Mouse (Mus musculus) heart, adult 10 weeks (tissue): ENCODE measurements around the gene Abca3. TPM values are rescaled to one million over a fixed set of nuclear protein-coding genes. Genes with fewer than 3 reads are reported as not detected.

ENCODE experiments used
- polyA plus RNA-seq: library from polyadenylated mRNA; stranded (reverse); fragments of 350-450 nt; fragmentation: Illumina TruSeq; extraction: RNeasy Lipid Tissue Mini Kit (QIAGEN cat#74804); gene quantifications from one replicate; pipeline ENCODE4 v1.2.3, GENCODE M21; 2014; ENCODE audit warnings: low read depth, low replicate concordance

The Abca3 gene
- polyA plus RNA-seq = 11.2 TPM

DNA sequence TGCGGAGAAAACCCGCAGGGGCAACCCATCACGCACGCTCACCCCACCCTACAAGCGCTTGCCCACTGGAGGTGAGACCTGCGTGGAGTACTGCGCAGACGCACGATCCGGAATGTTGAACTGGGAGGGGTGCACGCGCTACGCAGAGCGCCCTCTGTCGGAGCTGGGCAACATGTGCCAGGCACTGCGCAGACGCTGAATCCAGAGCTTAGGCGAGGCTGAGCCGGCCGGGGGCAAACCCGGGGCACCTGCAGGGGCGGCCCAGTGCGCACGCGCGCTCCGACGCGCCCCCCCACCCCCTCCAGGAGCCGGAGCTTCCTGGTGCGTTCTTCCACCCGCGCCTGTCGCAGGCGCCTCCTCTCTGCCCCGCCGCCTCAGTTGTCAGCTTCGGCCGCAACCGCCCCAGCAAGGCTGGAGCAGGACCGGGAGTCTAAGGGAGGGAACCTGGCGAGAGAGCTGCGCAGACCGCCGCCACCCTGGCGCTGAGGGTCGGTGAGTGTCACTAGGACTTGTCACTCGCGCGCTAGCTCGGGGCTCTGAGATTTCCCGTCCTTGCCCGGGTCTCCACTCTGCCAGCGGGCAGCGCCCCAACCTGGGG, at the start of gene Abca3:
Abca3 (plus strand) TSS at position 191 of the 598 bp plus-strand sequence.

DNA sequence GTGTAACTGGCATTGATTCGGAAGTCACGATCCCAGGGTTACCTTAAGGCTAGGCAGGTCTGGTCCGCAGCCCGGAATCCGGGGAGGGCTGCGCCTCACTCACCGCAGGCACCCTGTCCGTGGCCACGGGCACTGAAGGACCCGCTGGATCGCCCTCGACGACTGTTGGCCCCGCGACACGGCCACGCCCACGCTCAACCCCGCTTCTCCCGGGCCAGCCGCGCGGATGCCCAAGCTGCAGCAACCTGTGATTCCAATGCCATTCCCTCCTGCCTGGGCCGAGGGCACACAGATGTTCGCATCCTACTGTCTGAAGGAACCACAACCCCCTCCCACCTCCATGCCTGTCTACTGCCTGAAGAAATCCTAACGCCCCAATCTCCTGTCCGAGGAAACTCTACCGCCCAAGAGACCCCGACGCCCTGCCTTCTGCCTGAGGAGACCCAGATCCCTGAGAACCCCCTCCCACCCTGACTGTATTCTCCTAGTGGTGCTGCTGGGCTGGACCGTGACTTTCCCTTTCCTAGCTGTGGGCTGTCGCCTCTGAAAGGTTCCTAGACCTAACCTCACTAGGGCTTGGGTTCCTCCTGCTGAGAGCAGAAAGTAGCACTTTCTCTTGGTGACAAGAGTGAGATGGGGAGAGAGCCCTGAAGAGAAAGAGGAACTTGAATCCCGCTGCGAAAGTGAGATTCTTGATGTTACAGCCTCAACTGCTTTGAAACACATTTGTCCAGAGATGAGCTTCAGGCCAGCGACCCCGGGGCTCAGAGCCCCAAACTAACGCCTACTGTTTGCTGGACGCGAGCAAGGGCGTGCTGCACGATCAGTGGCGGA, 607 bp upstream of the Abca3 start, which contains the start of gene Abca17:
Abca17 (minus strand) TSS at position 143 of the 834 bp plus-strand sequence.

DNA sequence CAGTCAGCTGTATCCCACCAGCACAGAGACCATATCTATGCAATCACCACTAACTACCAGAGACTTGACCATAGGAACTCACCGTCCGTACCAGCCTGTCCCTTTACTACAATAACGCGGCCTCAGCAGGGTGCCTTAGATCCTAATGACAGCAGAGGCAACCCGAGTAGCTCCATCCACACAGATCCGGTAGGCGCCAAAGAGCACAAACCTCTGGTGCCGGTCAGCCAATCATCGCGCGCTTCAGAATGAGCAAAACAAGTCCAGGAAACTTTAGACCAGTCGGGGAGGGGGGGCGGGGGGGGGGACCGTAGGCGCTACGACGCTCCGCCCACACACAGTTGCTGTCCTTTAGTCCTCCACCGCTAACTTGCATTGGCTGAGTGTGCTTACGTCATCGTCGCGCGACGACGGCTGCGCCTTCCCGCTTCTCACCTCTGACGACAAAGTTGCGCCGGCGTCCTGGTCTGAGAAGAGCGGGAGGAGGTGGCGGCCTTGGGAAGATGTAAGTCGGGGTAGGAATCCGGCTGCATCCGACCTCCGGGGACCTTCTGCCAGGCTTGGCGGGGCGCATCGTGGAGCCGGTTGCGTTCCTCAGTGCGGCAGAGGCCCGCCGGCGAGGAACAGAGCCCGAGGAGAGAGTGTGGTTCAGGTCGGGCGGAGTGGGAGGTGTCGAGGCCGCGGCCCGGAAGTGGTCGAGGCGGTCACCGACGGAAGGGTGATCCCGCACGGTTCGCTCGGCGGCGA, 62.7 kb downstream of the Abca3 start, which contains the start of gene Rnps1:
Rnps1 (plus strand) TSS at position 336 of the 747 bp plus-strand sequence.

DNA sequence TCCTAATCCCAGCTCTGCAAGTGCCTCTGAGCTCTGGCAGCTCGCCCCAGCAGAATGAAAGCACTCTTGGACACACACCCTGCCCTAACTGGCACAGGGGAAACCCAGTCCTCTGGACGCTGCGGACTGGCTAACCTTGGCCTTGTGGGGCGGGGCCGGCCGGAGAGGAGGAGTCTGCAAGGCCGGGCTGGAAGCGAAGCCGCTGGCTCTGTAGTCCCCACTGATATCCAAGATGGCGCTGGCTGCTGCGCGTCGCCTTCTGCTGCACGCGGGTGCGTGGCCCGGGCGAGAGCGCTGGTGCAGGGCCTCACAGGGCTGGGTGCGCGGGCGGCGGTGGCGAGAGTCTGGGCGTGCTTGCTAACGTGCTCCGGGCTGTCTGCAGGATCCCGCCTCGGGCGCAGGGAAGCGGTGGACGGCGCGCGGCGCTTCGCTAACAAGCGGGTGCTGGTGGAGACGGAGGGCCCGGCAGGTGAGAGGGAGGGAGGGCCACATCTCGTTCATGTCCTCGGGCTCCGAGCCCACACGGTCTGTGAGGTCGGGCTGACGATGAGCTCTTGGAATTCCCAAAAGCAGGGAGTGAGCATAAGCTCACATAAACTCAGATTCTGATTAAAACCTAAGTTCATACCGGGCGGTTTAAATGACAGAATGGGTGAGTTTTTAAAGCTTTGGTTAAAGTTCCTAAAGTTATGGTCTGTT, 74.9 kb downstream of the Abca3 start, which contains the start of gene Eci1:
Eci1 (plus strand) TSS at position 171 of the 699 bp plus-strand sequence.

DNA sequence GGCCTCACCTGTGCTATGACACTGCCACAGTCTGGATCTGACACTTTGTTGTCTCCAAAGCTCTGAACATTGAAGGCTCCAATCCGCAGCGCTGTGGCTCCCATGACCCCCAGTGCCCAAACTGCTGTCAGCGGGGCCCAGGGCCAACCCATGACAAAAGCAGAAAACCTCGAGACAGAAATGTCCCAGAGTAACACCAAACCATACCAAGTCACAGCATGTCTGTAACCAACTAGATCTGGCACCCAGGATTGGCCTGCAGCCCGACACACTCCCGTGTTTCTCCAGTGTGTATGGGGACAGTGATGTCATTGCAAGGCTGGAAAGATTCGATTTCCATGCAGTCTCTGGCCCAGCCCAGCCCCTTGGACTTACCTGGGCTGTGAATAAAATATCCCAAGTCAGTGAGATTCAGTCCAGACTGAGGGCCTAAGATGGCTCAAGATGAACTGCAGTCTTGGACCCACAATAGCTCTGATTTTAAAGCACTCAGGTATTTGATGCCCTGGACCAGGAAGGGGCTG, 90.9 kb downstream of the Abca3 start, which contains the start of gene Dnase1l2:
Dnase1l2 (minus strand) TSS at position 474 of the 524 bp plus-strand sequence.

Other genes starting within 250 kb of the Abca3 start
- 21.0 TPM for gene Pdpk1, start 201.0 kb upstream of the Abca3 start, polyA plus RNA-seq
- gene Amdhd2, start 188.2 kb upstream of the Abca3 start, polyA plus RNA-seq = 14.9 TPM
- gene Atp6v0c, start 182.2 kb upstream of the Abca3 start, polyA plus RNA-seq = 283 TPM
- 10.7 TPM for gene Tbc1d24, start 146.4 kb upstream of the Abca3 start, polyA plus RNA-seq
- gene Ntn3, start 142.4 kb upstream of the Abca3 start, polyA plus RNA-seq = 1.2 TPM
- gene Tedc2, start 131.1 kb upstream of the Abca3 start, polyA plus RNA-seq = 2.4 TPM
- gene Ccnf, start 100.5 kb upstream of the Abca3 start, polyA plus RNA-seq = 0.45 TPM
- gene Abca17, start 882 bp upstream of the Abca3 start, polyA plus RNA-seq = not detected
- gene Rnps1, start 62.6 kb downstream of the Abca3 start, polyA plus RNA-seq = 82.4 TPM
- 445 TPM for gene Eci1, start 74.7 kb downstream of the Abca3 start, polyA plus RNA-seq
- 3.4 TPM for gene Dnase1l2, start 91.2 kb downstream of the Abca3 start, polyA plus RNA-seq
- gene E4f1, start 118.4 kb downstream of the Abca3 start, polyA plus RNA-seq = 21.5 TPM
- 36.4 TPM for gene Pgp, start 118.4 kb downstream of the Abca3 start, polyA plus RNA-seq
- gene Bricd5, start 121.9 kb downstream of the Abca3 start, polyA plus RNA-seq = not detected
- gene Mlst8, start 127.1 kb downstream of the Abca3 start, polyA plus RNA-seq = 11.6 TPM
- 0.47 TPM for gene Caskin1, start 136.7 kb downstream of the Abca3 start, polyA plus RNA-seq
- gene Traf7, start 176.0 kb downstream of the Abca3 start, polyA plus RNA-seq = 63.9 TPM
- not detected for gene Rab26, start 182.3 kb downstream of the Abca3 start, polyA plus RNA-seq
- gene Pkd1, start 197.9 kb downstream of the Abca3 start, polyA plus RNA-seq = 35.8 TPM